ENCODE assay signal across 28 mouse cellular contexts in the genomic region with DNA sequence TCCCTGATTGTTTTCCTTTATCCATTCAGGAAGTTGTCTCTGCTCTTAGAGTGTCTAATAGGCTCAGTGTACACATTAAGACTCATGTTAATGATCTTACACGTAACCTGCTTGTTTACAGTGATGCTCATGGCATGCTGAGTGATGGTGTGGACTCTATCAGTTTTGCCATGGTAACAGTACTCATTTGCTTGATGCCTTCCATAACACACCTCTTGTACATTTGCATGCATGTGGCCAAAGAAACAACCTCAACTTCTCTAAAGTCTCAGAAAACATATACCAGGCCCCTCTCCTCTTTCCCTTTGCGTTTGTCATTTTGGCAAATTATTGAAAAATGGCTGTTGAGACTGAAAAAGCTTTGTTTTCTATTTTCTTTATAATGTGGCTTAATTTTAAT.
"Had no signal": no experiment of that assay in that cellular context is flagged by ENCODE, and none has a peak within 500 bp of the region (broad histone marks: within the 10 kb centered on the region; RNA-seq: fewer than 3 reads in every experiment).

No protein-coding gene starts in this region.

- H3K4me2 ChIP-seq: embryonic facial prominence, embryonic 12.5 days; embryonic facial prominence, embryonic 13.5 days; embryonic facial prominence, embryonic 15.5 days; forebrain, embryonic 12.5 days; forebrain, embryonic 13.5 days; forebrain, embryonic 15.5 days had no signal

- H3K4me1 ChIP-seq: embryonic facial prominence, embryonic 10.5 days; embryonic facial prominence, embryonic 12.5 days; embryonic facial prominence, embryonic 13.5 days; embryonic facial prominence, embryonic 15.5 days; forebrain, embryonic 15.5 days had no signal

- H3K27me3 ChIP-seq: embryonic facial prominence, embryonic 12.5 days; embryonic facial prominence, embryonic 13.5 days; embryonic facial prominence, embryonic 15.5 days; forebrain, embryonic 12.5 days; forebrain, embryonic 13.5 days; forebrain, embryonic 15.5 days had no signal

- H3K36me3 ChIP-seq: embryonic facial prominence, embryonic 10.5 days; embryonic facial prominence, embryonic 12.5 days; embryonic facial prominence, embryonic 13.5 days; embryonic facial prominence, embryonic 15.5 days; forebrain, embryonic 10.5 days; forebrain, embryonic 12.5 days; forebrain, embryonic 15.5 days had no signal

- H3K27ac ChIP-seq: embryonic facial prominence, embryonic 10.5 days; embryonic facial prominence, embryonic 12.5 days; embryonic facial prominence, embryonic 13.5 days; embryonic facial prominence, embryonic 15.5 days; forebrain, embryonic 10.5 days; forebrain, embryonic 12.5 days; forebrain, embryonic 13.5 days; forebrain, embryonic 15.5 days; gastrocnemius, adult 2 months; heart, adult 2 months had no signal

- H3K9me3 ChIP-seq: embryonic facial prominence, embryonic 10.5 days; embryonic facial prominence, embryonic 12.5 days; embryonic facial prominence, embryonic 13.5 days; embryonic facial prominence, embryonic 15.5 days; forebrain, embryonic 10.5 days; forebrain, embryonic 12.5 days; forebrain, embryonic 13.5 days; forebrain, embryonic 15.5 days had no signal

- H3K9ac ChIP-seq: embryonic facial prominence, embryonic 12.5 days; embryonic facial prominence, embryonic 13.5 days; embryonic facial prominence, embryonic 15.5 days; forebrain, embryonic 12.5 days; forebrain, embryonic 13.5 days; forebrain, embryonic 15.5 days; forebrain, postnatal 0 days had no signal

- H3K4me3 ChIP-seq: embryonic facial prominence, embryonic 10.5 days; embryonic facial prominence, embryonic 12.5 days; embryonic facial prominence, embryonic 13.5 days; embryonic facial prominence, embryonic 15.5 days; erythroblast, embryonic 14.5 days; forebrain, embryonic 10.5 days; forebrain, embryonic 12.5 days; forebrain, embryonic 13.5 days; forebrain, embryonic 15.5 days; gastrocnemius, adult 2 months; heart, adult 2 months had no signal

- DNase-seq: cerebellum, adult 8-10 months; cerebellum, adult 9-10 months; cerebellum, adult 9-11 months; cerebellum, postnatal 10 days; cerebellum, postnatal 14 days; cerebellum, postnatal 25 days; cerebellum, postnatal 36 days; embryo, embryonic 11 days; forebrain, postnatal 0 days; gastrocnemius, adult 2 months; gastrocnemius, postnatal 10 days; gastrocnemius, postnatal 14 days; gastrocnemius, postnatal 25 days; gastrocnemius, postnatal 36 days; heart, adult 11 months; heart, adult 18-20 months; heart, adult 2 months had no signal

- ATAC-seq: forebrain, embryonic 13.5 days; forebrain, embryonic 14.5 days; forebrain, embryonic 15.5 days; forebrain, embryonic 16.5 days; forebrain, postnatal 0 days had no signal
